Mouse (Mus musculus): ENCODE measurements around the gene Aldh6a1. TPM values are rescaled to one million over a fixed set of nuclear protein-coding genes. Genes with fewer than 3 reads are reported as not detected.

The Aldh6a1 gene
- polyA plus RNA-seq, 1 experiment from 2014 or later, result 23.6 TPM

GRCm38 (mm10) chr12:84393847-84394246 lies 57.0 kb downstream of the Aldh6a1 start:
- DNase-seq (ENCODE audit: low spot score) (no peak), ATAC-seq (ENCODE audit: insufficient number of reproducible peaks, low FRiP score, low TSS enrichment, low read depth) (no peak)
- no peaks in the 10 kb centered on the region for H3K36me3 ChIP-seq (ENCODE audit: control insufficient read depth, insufficient read depth, low read length)
- no peaks in the 10 kb centered on the region for H3K27me3 ChIP-seq (ENCODE audit: control insufficient read depth, insufficient read depth, low read length)
- H3K4me2 ChIP-seq (ENCODE audit: low read depth, severe bottlenecking), result no peak overlapping the region
- no peaks in the 10 kb centered on the region for H3K4me1 ChIP-seq (ENCODE audit: control insufficient read depth, insufficient read depth, low read length)
- no peaks in the 10 kb centered on the region for H3K9me3 ChIP-seq (ENCODE audit: control insufficient read depth, low read length)
- no peak overlapping the region for H3K4me3 ChIP-seq (ENCODE audit: low read depth, low read length)
- 86% methylated on average over 5 of the region's 5 CpGs for WGBS
- H3K27ac ChIP-seq (replicated peaks; ENCODE audit: low read depth, low read length), result no peak overlapping the region
- H3K9ac ChIP-seq (ENCODE audit: low read length), result no peak overlapping the region

GRCm38 (mm10) chr12:84392681-84393080 lies 58.1 kb downstream of the Aldh6a1 start:
- WGBS, result 95% methylated on average over 4 of the region's 4 CpGs
- Histone ChIP-seq H3K36me3 (ENCODE audit: control insufficient read depth, insufficient read depth, low read length) (no peaks in the 10 kb centered on the region), H3K27ac (replicated peaks; ENCODE audit: low read depth, low read length) (no peak overlapping the region), H3K27me3 (ENCODE audit: control insufficient read depth, insufficient read depth, low read length) (no peaks in the 10 kb centered on the region), H3K9ac (ENCODE audit: low read length) (no peak overlapping the region), H3K4me2 (ENCODE audit: low read depth, severe bottlenecking) (no peak overlapping the region), H3K9me3 (ENCODE audit: control insufficient read depth, low read length) (no peaks in the 10 kb centered on the region), H3K4me3 (ENCODE audit: low read depth, low read length) (no peak overlapping the region), H3K4me1 (ENCODE audit: control insufficient read depth, insufficient read depth, low read length) (no peaks in the 10 kb centered on the region)
- no peak for DNase-seq (ENCODE audit: low spot score)
- no peak for ATAC-seq (ENCODE audit: insufficient number of reproducible peaks, low FRiP score, low TSS enrichment, low read depth)

- no peak overlapping the region for H3K4me3 ChIP-seq (ENCODE audit: low read depth, low read length)
- DNase-seq (ENCODE audit: low spot score), result no peak
- no peak overlapping the region for H3K9ac ChIP-seq (ENCODE audit: low read length)
- H3K4me2 ChIP-seq (ENCODE audit: low read depth, severe bottlenecking), result no peak overlapping the region
- no peak overlapping the region for H3K27ac ChIP-seq (replicated peaks; ENCODE audit: low read depth, low read length)
- H3K9me3 ChIP-seq (ENCODE audit: control insufficient read depth, low read length), result no peaks in the 10 kb centered on the region
- H3K36me3 ChIP-seq (ENCODE audit: control insufficient read depth, insufficient read depth, low read length), result no peaks in the 10 kb centered on the region
- 69% methylated on average over 6 of the region's 6 CpGs for whole genome bisulfite sequencing
- H3K4me1 ChIP-seq (ENCODE audit: control insufficient read depth, insufficient read depth, low read length), result no peaks in the 10 kb centered on the region
- ATAC-seq (ENCODE audit: insufficient number of reproducible peaks, low FRiP score, low TSS enrichment, low read depth), result no peak
- H3K27me3 ChIP-seq (ENCODE audit: control insufficient read depth, insufficient read depth, low read length), result no peaks in the 10 kb centered on the region
These were observed 60.5 kb downstream of the Aldh6a1 start for GRCm38 (mm10) chr12:84390336-84390735.

GRCm38 (mm10) chr12:84388774-84389400 lies 61.9 kb downstream of the Aldh6a1 start:
- H3K9me3 ChIP-seq (ENCODE audit: control insufficient read depth, low read length), result no peaks in the 10 kb centered on the region
- DNase-seq (ENCODE audit: low spot score) (no peak), ATAC-seq (ENCODE audit: insufficient number of reproducible peaks, low FRiP score, low TSS enrichment, low read depth) (no peak)
- H3K27ac ChIP-seq (replicated peaks; ENCODE audit: low read depth, low read length), result no peak overlapping the region
- H3K36me3 ChIP-seq (ENCODE audit: control insufficient read depth, insufficient read depth, low read length), result no peaks in the 10 kb centered on the region
- H3K9ac ChIP-seq (ENCODE audit: low read length), result no peak overlapping the region
- H3K4me1 ChIP-seq (ENCODE audit: control insufficient read depth, insufficient read depth, low read length), result no peaks in the 10 kb centered on the region
- H3K4me3 ChIP-seq (ENCODE audit: low read depth, low read length), result no peak overlapping the region
- no peaks in the 10 kb centered on the region for H3K27me3 ChIP-seq (ENCODE audit: control insufficient read depth, insufficient read depth, low read length)
- whole genome bisulfite sequencing, result 74% methylated on average over 14 of the region's 14 CpGs
- H3K4me2 ChIP-seq (ENCODE audit: low read depth, severe bottlenecking), result no peak overlapping the region

- no peak for DNase-seq (ENCODE audit: low spot score)
- Histone ChIP-seq H3K27me3 (ENCODE audit: control insufficient read depth, insufficient read depth, low read length) (no peaks in the 10 kb centered on the region), H3K4me3 (ENCODE audit: low read depth, low read length) (no peak overlapping the region), H3K36me3 (ENCODE audit: control insufficient read depth, insufficient read depth, low read length) (no peaks in the 10 kb centered on the region), H3K9ac (ENCODE audit: low read length) (no peak overlapping the region), H3K4me1 (ENCODE audit: control insufficient read depth, insufficient read depth, low read length) (no peaks in the 10 kb centered on the region), H3K27ac (replicated peaks; ENCODE audit: low read depth, low read length) (no peak overlapping the region), H3K9me3 (ENCODE audit: control insufficient read depth, low read length) (no peaks in the 10 kb centered on the region), H3K4me2 (ENCODE audit: low read depth, severe bottlenecking) (no peak overlapping the region)
- WGBS, result 90% methylated on average over 8 of the region's 8 CpGs
- ATAC-seq (ENCODE audit: insufficient number of reproducible peaks, low FRiP score, low TSS enrichment, low read depth), result no peak
These were observed 62.7 kb downstream of the Aldh6a1 start for GRCm38 (mm10) chr12:84388097-84388496.

GRCm38 (mm10) chr12:84385408-84385807 lies 65.4 kb downstream of the Aldh6a1 start:
- Histone ChIP-seq H3K27me3 (ENCODE audit: control insufficient read depth, insufficient read depth, low read length) (no peaks in the 10 kb centered on the region), H3K4me3 (ENCODE audit: low read depth, low read length) (no peak overlapping the region), H3K4me1 (ENCODE audit: control insufficient read depth, insufficient read depth, low read length) (no peaks in the 10 kb centered on the region), H3K9ac (ENCODE audit: low read length) (no peak overlapping the region), H3K4me2 (ENCODE audit: low read depth, severe bottlenecking) (no peak overlapping the region), H3K9me3 (ENCODE audit: control insufficient read depth, low read length) (no peaks in the 10 kb centered on the region), H3K36me3 (ENCODE audit: control insufficient read depth, insufficient read depth, low read length) (no peaks in the 10 kb centered on the region), H3K27ac (replicated peaks; ENCODE audit: low read depth, low read length) (no peak overlapping the region)
- DNase-seq (ENCODE audit: low spot score) (no peak), ATAC-seq (ENCODE audit: insufficient number of reproducible peaks, low FRiP score, low TSS enrichment, low read depth) (no peak)
- WGBS, result 96% methylated on average over 4 of the region's 4 CpGs

GRCm38 (mm10) chr12:84384644-84385081 lies 66.1 kb downstream of the Aldh6a1 start:
- H3K4me3 ChIP-seq (ENCODE audit: low read depth, low read length), result no peak overlapping the region
- DNase-seq (ENCODE audit: low spot score) (no peak), ATAC-seq (ENCODE audit: insufficient number of reproducible peaks, low FRiP score, low TSS enrichment, low read depth) (no peak)
- H3K27me3 ChIP-seq (ENCODE audit: control insufficient read depth, insufficient read depth, low read length), result no peaks in the 10 kb centered on the region
- no peaks in the 10 kb centered on the region for H3K9me3 ChIP-seq (ENCODE audit: control insufficient read depth, low read length)
- no peak overlapping the region for H3K9ac ChIP-seq (ENCODE audit: low read length)
- H3K36me3 ChIP-seq (ENCODE audit: control insufficient read depth, insufficient read depth, low read length), result no peaks in the 10 kb centered on the region
- no peak overlapping the region for H3K4me2 ChIP-seq (ENCODE audit: low read depth, severe bottlenecking)
- H3K27ac ChIP-seq (replicated peaks; ENCODE audit: low read depth, low read length), result no peak overlapping the region
- WGBS, result 80% methylated on average over 5 of the region's 5 CpGs
- H3K4me1 ChIP-seq (ENCODE audit: control insufficient read depth, insufficient read depth, low read length), result no peaks in the 10 kb centered on the region

- Histone ChIP-seq H3K4me2 (ENCODE audit: low read depth, severe bottlenecking) (no peak overlapping the region), H3K9ac (ENCODE audit: low read length) (no peak overlapping the region), H3K36me3 (ENCODE audit: control insufficient read depth, insufficient read depth, low read length) (no peaks in the 10 kb centered on the region), H3K4me3 (ENCODE audit: low read depth, low read length) (no peak overlapping the region), H3K4me1 (ENCODE audit: control insufficient read depth, insufficient read depth, low read length) (no peaks in the 10 kb centered on the region), H3K27me3 (ENCODE audit: control insufficient read depth, insufficient read depth, low read length) (no peaks in the 10 kb centered on the region), H3K9me3 (ENCODE audit: control insufficient read depth, low read length) (no peaks in the 10 kb centered on the region), H3K27ac (replicated peaks; ENCODE audit: low read depth, low read length) (no peak overlapping the region)
- 85% methylated on average over 4 of the region's 4 CpGs for WGBS
- no peak for ATAC-seq (ENCODE audit: insufficient number of reproducible peaks, low FRiP score, low TSS enrichment, low read depth)
- no peak for DNase-seq (ENCODE audit: low spot score)
These were observed 68.4 kb downstream of the Aldh6a1 start for GRCm38 (mm10) chr12:84382369-84382768.

Measured in limb, embryonic 11.5 days (tissue).